Mouse (Mus musculus) heart, postnatal 10 days (tissue): ENCODE results near the gene Gfral. TPM values are rescaled to one million over a fixed set of nuclear protein-coding genes. Genes with fewer than 3 reads are reported as not detected.

Experiments
- DNase-seq, 2 experiments: peaks; one replicate each; pipeline ENCODE4 v3.0.0; 2021
- intact Hi-C: fragments of 180-260 bp; cut with DNase I; formaldehyde crosslinking; loops from one replicate; pipeline ENCODE4 v1.15.1; 2025
- total RNA-seq, 2 experiments: library from RNA; stranded (reverse); gene quantifications; 2 replicates each; pipeline ENCODE4 v1.2.3; 2021

Gene Gfral
- total RNA-seq, 2 experiments from 2014 or later = not detected

DNA sequence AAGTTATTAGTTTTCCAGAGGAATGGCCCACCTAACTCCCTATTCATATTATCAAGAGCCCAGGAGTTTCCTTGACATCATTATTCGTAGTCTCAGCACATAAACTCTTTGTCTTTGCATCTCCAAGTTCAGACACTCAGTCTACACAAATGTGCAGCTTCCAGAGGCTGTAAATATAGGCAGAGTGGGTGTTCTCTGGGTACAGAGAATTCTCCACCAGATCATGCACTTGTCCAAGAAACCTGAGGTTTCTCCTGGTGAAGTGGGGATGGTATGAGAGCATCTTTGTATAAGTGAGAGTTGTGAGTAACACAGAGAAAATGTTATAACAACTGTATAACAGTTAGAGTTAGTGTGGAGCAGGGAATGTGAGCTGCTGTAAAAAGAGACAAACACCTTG, 84.1 kb downstream of the Gfral start:
- intact Hi-C loops = no loop called here
- DNase-seq = no peak

DNA sequence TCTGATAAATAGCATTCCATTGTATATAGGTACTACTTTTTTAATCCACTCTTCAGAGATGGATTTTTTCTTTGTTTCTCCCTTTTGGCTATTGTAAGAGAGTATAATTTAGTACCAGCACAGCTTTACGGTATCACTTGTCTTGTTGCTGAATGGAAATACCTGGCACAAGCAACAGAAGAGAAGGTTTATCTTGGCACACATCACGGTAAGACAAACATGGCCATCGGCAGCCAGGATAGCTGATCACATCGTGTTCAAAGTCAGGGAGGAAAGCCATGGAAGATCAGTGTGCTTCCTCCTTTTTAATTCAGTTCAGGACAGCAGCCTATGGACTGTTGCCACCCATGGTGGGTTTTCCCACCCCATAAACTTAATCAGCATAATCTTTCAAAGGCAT, 89.2 kb downstream of the Gfral start:
- intact Hi-C loops = loop anchor here (1.0 to 5.0 kb wide), 3 partner anchors 57 to 362 kb away; no protein-coding TSS in a partner anchor
- DNase-seq = no peak

DNA sequence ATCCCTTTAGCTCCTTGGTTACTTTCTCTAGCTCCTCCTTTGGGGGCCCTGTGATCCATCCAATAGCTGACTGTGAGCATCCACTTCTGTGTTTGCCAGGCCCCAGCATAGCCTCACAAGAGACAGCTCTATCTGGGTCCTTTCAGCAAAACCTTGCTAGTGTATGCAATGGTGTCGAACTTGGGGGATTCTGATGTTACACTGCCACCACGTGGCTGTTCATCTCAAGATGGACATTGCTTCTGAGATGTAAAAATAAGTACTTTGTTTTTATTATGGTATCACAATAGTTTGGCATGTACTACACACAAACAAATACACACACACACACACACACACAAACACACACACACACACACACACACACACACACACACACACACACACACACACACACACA, 90.6 kb downstream of the Gfral start:
- intact Hi-C loops = loop anchor here (2.0 to 5.0 kb wide), 3 partner anchors 56 to 114 kb away; no protein-coding TSS in a partner anchor

More for the DNA sequence above, 90.6 kb downstream of the Gfral start:
- peak; percentile 62 to 78 for DNase-seq

Other genes starting within 250 kb of the Gfral start
- under 1 TPM; 0.10 to 0.17 TPM for gene Hmgcll1, start 198.8 kb downstream of the Gfral start, total RNA-seq
- not detected for gene Hcrtr2, start 110.2 kb upstream of the Gfral start, total RNA-seq